Mouse (Mus musculus) splenic B cell, adult 2 months (primary cell): ENCODE measurements around the gene Nme7.

Source experiments
- DNase-seq: peaks from one replicate; pipeline ENCODE4 v3.0.0-alpha.2; 2011; ENCODE audit warnings: low read depth, low spot score
- H3K27me3 ChIP-seq: 2 replicates; pipeline ENCODE4 v1.6.1; 2012; ENCODE audit warnings: mild to moderate bottlenecking, low read length, moderate library complexity, mixed read lengths; ENCODE audit not compliant: control insufficient read depth, poor library complexity, insufficient read depth, severe bottlenecking
- H3K36me3 ChIP-seq: 2 replicates; pipeline ENCODE4 v1.6.1; 2012; ENCODE audit warnings: mild to moderate bottlenecking, low read length, moderate library complexity, mixed read lengths; ENCODE audit not compliant: control insufficient read depth, poor library complexity, insufficient read depth, severe bottlenecking

The Nme7 gene

DNA sequence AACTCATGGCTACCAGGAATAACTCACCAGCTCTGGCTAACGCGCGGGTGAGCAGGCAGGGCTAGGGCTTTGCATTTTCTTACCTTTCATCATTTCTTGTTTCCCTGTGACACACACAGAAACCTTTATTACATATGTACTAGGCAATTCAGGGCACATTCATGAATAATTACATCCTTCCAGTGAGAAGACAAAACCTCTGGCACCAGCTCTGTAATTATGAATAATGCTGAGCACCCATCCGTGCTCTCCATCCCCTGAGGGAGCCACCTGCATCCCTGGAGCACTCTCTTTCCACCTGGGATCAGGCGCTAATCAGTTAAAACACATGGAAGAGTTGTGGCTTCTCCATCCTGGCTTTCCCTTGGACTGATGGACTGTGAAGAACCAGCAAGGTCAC, at the start of gene Nme7:
Gene Nme7, plus strand, starts transcription at position 301 of the 400 bp plus-strand sequence.
- no peak for DNase-seq
- H3K27me3 ChIP-seq: no peaks in the 10 kb centered on the region

DNA sequence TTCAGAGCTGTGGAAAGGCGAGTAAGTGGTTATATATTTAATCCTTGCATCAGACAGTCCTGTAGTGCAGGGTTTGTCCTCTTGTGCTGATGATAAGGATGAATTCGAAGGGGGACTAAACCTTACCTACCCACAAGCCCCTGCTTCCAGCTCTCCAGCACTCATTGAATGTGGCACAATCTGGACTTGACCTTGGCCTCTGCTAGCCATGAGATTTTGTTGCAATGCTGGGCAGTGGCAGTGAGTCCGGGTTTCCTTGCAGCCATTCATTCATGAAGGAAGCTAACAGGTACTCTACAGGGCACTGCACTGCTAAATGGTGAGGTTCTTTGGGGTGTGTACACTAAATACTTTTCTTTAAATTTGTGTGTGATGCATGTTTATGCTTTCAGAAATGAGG, 49.1 kb upstream of the Nme7 start:
- no peaks in the 10 kb centered on the region for H3K27me3 ChIP-seq
- no peaks in the 10 kb centered on the region for H3K36me3 ChIP-seq

More for the DNA sequence above, at the start of gene Nme7:
- H3K36me3 ChIP-seq: peaks cover 7% of the 10 kb centered on the region

DNA sequence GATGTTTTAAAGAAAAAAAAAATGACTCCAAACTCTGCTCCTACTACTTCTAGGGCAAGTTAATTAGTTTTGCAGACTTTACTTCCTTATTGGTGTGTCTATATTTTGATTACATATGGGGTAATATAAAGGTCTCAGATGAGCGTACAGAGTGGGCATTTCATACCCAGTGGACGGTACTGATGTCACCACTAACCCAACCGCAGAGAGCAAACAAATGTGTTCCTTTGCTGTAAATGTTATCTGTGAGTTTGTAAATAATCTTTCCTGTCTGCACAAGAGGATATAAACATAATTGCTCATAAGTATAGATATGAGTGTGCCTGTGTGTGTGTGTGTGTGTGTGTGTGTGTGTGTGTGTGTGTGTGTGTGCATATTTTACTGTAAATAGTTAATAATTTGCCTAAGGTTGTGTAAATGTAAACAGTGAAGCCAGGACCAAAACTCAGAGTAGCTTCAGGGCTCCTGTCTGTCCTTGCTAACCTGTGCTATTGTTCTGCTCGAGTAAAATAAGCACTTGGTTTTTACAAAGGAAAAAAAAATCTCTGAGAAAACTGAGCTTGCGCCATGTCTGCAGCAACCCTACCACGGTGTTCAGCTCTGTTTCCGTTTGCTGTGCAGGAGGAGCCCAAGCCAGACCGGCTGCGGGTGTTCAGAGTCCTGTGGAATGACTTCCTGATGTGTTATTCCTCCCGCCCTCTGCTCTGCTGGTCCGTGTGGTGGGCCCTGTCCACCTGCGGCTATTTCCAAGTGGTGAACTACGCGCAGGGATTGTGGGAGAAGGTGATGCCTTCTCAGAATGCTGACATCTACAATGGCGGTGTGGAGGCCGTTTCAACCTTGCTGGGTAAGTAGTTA, 43.5 kb upstream of the Nme7 start:
- no peak for DNase-seq
- H3K27me3 ChIP-seq: no peaks in the 10 kb centered on the region
- no peaks in the 10 kb centered on the region for H3K36me3 ChIP-seq

More for the DNA sequence above, 49.1 kb upstream of the Nme7 start:
- no peak for DNase-seq

DNA sequence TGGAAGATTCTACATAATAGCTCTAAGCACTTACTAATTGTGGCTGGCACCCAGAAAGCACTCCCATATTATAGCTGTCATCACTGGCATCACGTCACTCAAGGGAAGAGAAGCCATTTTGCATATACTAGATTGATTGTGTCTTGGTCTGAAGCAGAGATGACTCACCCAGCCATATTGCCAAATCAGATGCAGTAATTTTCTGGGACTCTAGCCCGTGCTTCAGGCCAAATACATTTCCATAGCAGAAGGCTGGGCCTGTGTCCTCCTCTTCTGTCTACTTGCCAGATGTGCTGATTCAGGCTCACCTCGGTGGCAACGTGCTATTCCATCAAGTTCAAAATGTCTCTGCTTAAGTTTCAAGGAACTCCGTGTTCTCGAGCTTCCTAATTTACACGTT, 42.4 kb upstream of the Nme7 start:
- Histone ChIP-seq H3K27me3 (no peaks in the 10 kb centered on the region), H3K36me3 (no peaks in the 10 kb centered on the region)
- no peak for DNase-seq

GRCm38 (mm10) chr1:164270941-164271340, 33.0 kb upstream of the Nme7 start:
- Histone ChIP-seq H3K27me3 (no peaks in the 10 kb centered on the region), H3K36me3 (no peaks in the 10 kb centered on the region)
- no peak for DNase-seq

DNA sequence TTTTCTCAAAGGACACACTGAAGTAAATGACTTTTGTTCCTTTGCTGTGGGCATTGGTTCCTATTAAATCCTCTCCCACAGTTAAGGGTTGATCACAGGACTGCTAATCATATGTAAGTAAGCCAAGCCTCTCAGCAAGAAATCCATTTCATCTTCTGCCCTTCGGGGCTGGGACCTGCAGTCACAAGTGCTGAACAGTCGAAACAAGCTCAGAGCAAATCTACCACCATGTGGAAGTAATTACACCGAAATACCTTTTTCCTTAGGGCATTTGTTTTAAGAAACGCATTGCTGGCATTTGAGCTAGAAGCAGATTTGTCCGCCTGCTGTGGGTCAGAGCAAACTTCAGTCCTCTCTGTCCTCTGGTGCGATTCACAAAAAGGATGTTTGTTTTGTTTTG, 30.3 kb upstream of the Nme7 start:
- no peaks in the 10 kb centered on the region for H3K27me3 ChIP-seq
- H3K36me3 ChIP-seq: no peaks in the 10 kb centered on the region
- DNase-seq: no peak

GRCm38 (mm10) chr1:164275455-164275954, 28.4 kb upstream of the Nme7 start, which contains the start of gene Ccdc181:
Gene Ccdc181, plus strand, starts transcription at chr1:164275585.
- Histone ChIP-seq H3K36me3 (no peaks in the 10 kb centered on the region), H3K27me3 (no peaks in the 10 kb centered on the region)
- DNase-seq: peak; percentile 95

- Histone ChIP-seq H3K27me3 (no peaks in the 10 kb centered on the region), H3K36me3 (no peaks in the 10 kb centered on the region)
- DNase-seq: no peak
Observed at GRCm38 (mm10) chr1:164276552-164276951, 27.4 kb upstream of the Nme7 start.

GRCm38 (mm10) chr1:164279332-164279731, 24.6 kb upstream of the Nme7 start:
- Histone ChIP-seq H3K36me3 (0 out of 2 replicates have a peak, but pooled peaks cover 1% of the 10 kb centered on the region), H3K27me3 (no peaks in the 10 kb centered on the region)
- no peak for DNase-seq

DNA sequence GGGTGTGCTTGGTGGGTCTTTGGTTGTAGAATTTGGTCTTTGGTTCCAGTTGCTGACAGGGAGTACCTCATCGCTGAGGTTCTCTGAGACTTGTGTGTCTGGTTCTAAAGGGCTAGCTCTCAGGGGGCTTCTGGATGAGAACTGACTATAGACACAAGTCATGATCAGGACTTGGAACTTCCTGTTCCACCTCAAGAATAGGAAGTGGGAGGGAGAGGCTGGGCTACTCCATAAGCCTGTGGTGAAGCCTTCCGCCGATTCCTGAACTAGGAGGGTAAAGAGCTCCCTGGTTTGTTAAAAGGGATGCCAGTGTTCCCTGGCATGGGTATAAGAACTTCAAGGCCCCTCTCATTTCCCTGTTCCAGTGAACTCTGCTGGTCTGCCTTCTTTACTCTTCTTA, 19.9 kb upstream of the Nme7 start:
- no peak for DNase-seq
- Histone ChIP-seq H3K27me3 (no peaks in the 10 kb centered on the region), H3K36me3 (0 out of 2 replicates have a peak, but pooled peaks cover 1% of the 10 kb centered on the region)

DNA sequence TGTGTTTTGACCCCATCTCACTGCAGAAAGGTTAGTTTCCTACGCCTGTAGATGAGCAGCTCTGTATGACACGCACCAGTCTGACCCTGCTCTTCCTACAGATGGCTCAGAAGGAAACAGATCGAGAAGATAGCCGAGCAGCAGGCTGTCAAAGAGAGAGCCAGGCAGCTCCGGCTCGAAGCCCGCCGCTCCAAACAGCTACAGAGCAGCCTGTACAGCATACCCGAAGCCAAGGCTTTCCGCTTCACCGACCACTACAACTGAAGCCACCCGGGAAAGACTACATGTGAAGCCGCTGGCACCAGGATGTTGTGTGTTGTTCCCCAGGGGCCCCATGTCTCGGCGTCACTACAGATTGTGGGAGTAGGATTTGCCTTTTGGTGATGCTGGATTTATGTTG, 16.5 kb upstream of the Nme7 start:
- H3K27me3 ChIP-seq: no peaks in the 10 kb centered on the region
- no peak for DNase-seq
- H3K36me3 ChIP-seq: peaks cover 13% of the 10 kb centered on the region

GRCm38 (mm10) chr1:164292040-164292439, 11.9 kb upstream of the Nme7 start:
- no peaks in the 10 kb centered on the region for H3K27me3 ChIP-seq
- H3K36me3 ChIP-seq: peaks cover 17% of the 10 kb centered on the region
- no peak for DNase-seq

DNA sequence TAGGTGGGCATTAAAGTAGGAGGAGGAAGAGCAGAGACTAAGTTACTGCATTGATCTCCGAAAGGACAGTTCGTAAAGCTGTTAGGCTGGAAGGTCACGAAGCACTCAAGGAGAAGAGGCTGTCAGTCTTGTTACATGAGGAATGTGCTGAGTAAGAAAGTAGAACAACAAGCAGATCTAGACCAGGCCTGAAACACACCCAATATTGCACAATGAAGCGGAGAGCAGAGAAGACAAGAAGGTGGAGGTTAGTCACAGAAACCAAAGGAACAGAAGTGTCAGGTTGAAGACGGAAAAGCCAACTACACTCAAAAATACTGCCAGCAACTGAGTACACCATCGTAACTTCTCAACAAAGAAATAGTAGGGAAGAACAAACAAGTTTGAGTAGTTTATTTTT, 9.8 kb upstream of the Nme7 start:
- no peak for DNase-seq
- Histone ChIP-seq H3K36me3 (peaks cover 26% of the 10 kb centered on the region), H3K27me3 (no peaks in the 10 kb centered on the region)

- H3K27me3 ChIP-seq: no peaks in the 10 kb centered on the region
- peaks cover 24% of the 10 kb centered on the region for H3K36me3 ChIP-seq
- no peak for DNase-seq
Observed at GRCm38 (mm10) chr1:164296473-164296872, 7.4 kb upstream of the Nme7 start.

DNA sequence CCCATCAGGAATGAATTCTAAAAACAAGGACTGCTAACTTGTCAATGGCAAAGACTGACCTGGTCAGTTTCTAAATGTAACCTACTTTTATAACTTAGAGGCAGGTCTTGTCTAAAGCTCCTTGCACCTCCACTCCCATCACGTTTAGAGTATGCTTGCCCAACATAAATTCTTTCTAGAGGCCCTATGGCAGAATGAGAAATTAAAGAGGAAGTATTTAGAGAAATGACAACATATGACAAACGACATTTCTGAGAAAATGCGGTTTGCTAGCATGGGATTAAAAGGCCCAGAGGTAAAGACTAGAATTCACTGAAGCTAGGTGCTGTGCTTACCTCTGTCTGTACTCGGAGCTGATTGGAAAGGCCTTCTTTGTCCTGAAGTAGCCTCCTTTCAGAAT, 2.0 kb upstream of the Nme7 start:
- Histone ChIP-seq H3K27me3 (no peaks in the 10 kb centered on the region), H3K36me3 (peaks cover 15% of the 10 kb centered on the region)
- DNase-seq: no peak
